Mouse (Mus musculus) hindlimb bud, embryonic 11.5 days (tissue): ENCODE results near the gene Clstn2.

Experiments used
- DNase-seq: peaks from one replicate; pipeline ENCODE4 v3.0.0-alpha.2; 2012; ENCODE audit warnings: low read depth, low spot score; ENCODE audit errors: extremely low spot score

Clstn2 gene

GRCm38 (mm10) chr9:97953746-97954359 lies 79.1 kb downstream of the Clstn2 start:
- no peak for DNase-seq

- DNase-seq: no peak
Measured at GRCm38 (mm10) chr9:97950378-97951006, 82.5 kb downstream of the Clstn2 start.

DNA sequence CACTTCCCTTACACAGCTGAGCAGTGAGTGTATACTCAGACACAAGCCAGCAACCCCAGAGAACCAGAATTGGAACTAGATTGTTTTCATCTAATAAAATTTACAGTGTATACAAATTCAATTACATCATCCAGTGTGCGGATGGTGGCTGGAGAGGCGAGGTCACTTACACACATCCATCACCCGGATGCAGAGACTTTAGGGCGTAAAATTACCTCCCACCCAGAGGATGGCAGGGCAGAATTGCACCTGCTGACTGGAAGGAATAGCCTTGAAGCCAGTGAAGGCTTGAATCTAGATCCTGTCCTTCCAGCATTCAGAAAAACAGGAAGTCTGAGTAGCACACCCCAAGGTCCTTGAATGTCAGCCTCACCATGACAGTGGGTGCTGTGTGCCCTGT lies 113.7 kb downstream of the Clstn2 start:
- DNase-seq: no peak

GRCm38 (mm10) chr9:97891415-97891814 lies 141.6 kb downstream of the Clstn2 start:
- DNase-seq: no peak

- DNase-seq: no peak
Measured at GRCm38 (mm10) chr9:97883336-97883735, 149.6 kb downstream of the Clstn2 start.

GRCm38 (mm10) chr9:97867013-97867700 lies 165.8 kb downstream of the Clstn2 start:
- no peak for DNase-seq

- no peak for DNase-seq
Measured at GRCm38 (mm10) chr9:97852859-97853258, 180.1 kb downstream of the Clstn2 start.

DNA sequence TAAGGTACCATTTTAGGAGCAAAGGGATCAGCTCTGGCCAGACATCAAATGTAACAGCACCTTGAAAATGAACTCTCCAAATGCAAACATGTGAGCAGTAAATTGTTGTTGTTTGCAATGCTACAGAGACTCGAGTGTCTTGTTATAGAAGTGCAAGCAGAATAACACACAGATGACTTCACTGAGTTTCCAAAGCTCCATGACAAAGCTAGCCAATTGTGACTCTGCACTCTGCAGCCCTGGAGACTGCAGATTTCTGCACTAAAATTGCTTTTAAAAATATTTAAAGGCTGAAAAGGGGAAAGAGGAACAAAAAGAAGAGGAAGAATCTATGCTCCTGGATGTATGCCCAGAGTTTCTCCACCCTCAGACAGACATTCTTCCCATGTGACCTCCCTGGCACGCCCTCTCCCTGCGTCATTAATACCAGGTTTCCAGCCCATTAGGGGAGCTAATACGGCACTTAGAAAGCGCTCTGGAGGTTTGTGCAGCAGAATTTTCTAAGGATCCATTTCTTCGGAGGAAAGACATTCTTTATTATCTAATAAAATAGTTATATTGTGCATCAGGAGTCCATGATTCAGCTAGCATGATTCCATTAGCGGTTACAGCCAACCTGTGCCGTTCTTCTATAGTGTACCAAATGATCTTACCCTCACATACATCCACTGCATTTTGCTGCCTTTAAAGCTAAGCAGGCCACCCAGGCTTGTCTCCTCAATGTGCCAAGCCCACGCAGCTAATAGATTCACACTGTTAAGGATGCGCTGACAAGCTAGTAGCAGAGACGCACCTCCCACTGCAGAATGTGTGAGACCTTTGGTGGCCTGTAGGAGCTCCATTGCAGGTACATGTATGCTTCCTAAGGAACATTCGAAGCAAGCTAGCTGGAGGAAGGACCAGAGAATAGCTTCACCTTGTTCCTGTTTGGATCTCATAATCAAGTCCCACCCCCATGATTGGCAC lies 184.8 kb downstream of the Clstn2 start:
- no peak for DNase-seq

GRCm38 (mm10) chr9:97842054-97842453 lies 190.9 kb downstream of the Clstn2 start:
- no peak for DNase-seq

DNA sequence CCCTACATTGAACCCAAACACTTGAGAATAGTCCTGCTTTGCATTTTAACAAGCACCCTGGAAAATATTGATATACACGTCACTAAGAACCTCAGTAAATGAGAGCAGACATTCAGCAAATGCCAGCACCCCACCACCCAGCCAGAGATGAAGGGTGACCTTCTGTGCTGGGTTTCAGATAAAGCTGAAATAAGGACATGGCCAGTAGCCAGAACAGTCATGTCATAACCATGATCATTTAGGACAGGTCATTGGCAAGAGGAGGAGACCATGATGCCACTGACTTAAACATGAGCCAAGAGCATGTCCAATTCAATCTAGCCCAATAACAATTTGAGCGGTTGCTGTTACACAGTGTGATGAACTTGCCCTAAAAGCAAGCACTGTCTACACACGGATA lies 201.8 kb downstream of the Clstn2 start:
- DNase-seq: no peak

DNA sequence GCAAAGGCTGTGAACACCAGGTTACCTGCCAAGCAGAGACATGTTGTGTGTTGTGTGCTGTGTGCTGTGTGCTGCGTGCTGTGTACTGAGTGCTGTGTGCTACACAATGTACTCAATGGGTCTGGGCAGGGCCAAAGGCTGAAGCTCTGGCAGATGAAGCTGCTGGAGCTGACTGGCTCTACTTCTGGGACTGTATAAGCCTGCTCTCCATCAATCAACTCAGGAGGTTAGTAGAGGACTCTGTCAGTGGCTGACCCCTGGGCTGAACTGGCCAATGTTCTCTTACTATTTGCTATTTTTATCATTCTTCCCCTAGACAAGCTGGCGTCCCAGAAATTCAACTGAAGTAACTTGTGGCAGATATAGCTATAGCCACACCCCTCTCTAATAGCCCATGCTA lies 203.1 kb downstream of the Clstn2 start:
- no peak for DNase-seq

- no peak for DNase-seq
Measured at GRCm38 (mm10) chr9:97827689-97828088, 205.3 kb downstream of the Clstn2 start.

DNA sequence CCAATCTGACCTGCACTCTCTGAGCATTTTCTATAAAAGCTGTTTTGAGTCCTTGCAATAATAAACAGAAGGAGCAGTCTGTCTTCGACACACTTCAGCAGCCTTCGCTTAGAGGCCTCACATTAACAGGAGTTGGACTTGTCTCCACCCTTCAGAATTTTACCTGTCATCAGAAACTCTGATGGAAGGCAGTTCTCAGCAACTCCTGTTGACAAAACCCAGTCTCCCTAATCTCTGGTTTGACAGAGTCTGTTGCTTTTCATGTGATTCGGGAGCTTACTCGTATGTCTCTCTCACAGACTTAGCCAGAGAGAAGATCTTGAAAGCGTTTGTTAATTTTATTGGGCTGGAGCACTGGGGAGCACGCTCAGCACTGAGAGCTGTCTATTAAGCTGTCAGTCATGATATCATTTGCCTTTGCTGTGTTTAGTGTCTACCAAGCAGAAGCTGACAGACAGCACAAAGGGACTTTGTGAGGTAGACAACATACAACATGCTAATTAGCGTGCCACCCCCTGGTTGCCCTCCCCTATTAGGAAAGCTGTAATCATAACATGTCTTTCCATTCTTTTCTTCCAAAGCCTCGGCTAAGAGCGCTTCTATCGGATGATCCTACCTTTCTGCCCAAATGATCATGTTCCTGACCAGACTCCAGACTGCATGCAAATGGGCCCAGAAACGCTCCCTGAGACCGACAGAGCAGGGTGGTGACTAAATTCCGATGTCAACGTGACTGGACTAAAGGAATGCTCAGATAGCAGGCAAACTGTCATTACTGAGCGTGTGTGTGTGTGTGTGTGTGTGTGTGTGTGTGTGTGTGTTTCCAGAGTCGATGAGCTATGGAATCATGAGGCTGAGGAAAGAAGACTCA lies 206.7 kb downstream of the Clstn2 start:
- no peak for DNase-seq

GRCm38 (mm10) chr9:97817116-97817515 lies 215.9 kb downstream of the Clstn2 start:
- no peak for DNase-seq

DNA sequence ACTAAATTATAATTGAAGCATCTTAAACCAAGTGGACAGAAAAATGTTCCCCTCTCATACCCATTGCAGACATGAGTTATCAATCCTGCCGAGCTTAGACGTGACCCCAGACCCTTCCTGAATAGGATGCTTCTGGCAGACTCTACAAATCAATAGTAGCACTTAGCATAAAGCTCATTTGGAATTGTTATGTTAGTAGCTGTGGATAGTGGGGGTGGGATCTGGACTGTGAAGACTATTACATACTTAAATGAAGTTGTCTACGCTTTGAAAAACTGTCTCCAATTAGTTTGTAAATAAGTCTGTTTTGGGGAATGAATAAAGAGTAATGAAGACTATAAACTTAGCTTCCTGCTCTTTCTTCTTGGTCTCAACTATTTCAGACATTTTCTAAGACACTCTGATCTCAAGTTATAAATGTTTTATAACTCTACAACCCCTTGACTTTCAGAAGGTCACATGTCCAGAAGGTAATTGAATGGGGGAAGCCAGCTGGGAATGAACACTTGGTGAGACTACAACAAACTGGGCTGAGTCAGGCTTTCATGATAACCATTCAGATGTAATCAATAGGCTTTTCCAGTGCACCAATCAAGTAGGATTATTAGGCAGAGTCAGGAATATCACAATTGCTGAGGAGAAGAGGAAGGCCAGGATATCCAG lies 216.7 kb downstream of the Clstn2 start:
- no peak for DNase-seq

DNA sequence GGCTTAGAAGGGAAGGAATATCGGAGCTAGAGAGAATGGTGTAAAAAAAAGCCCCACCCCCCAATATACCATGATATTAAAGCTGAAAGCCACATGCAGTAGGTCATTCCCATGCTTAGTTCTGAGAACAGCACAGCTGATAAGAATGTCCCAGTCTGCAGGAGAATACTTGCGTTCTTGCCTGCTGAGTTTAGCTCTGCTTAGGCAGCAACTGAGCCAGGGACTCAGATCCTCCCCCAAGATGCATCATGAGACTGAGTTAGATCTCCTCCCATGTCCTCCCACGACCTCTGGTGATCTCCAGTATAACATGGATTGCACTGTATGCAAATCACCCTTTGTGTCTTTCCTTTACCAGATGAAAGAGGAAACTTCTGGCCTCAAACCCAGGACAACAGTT lies 219.8 kb downstream of the Clstn2 start:
- no peak for DNase-seq

DNA sequence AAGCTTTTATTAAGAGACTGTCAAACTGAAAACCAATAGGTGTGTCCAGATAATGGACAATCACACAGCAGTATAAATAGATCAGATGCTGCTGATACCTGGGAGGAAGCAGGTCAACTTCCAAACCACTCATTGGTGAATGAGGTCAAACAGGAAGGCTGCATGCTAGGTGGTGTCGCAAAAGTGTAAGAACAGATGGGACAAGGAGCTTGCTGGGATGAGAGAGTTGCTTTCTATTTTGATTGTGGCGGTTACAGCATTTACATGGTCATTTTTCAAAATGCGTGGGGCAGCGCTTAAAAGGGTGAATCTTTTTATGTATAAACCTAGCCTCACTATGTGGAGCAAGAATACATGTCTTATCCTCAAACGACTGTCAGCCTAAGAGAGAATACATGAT lies 225.9 kb downstream of the Clstn2 start:
- DNase-seq: no peak

DNA sequence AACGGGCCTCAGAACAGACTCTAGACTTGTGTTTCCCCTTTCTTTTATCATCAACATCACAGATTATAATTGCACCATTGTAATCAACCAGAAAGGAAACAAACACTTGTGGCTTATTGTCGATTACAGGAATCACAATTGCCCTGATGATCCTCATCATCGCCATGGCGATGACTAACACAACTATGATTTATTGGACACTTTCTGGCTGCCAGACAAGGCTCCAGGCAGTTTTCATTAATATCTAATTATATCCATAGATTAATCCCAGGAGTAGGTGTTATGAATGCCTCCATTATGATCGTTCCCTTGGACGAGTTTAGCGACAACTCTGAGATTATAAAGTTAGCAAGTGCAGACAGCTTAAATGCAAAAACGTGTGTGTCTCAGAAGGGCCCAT lies 239.3 kb downstream of the Clstn2 start:
- DNase-seq: peak; percentile 18

DNA sequence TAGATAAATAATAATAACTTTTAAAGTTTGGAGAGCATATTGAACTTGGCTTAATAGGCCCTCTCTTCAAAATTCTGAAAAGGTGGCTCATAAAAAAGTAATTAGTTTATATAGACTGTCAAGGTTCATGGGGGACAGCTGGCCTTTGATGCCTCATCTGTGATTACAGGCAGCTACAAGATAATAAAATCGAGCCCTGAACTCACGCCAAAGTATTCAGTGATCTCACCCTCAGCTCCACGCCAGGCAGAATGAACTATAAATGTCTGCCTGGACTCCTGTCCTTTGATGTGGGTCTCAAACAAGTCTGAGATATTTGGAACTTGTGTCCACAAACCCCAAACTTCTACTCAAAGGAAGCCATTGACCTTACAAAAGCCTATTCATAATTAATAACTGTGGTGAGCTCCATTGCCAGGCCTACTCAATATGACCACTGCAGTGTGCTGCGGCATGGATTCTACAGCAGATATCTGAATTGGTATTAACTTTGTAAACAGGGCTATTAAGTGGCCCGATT lies 244.8 kb downstream of the Clstn2 start:
- no peak for DNase-seq
